Mouse (Mus musculus) embryonic facial prominence, embryonic 11.5 days (tissue): ENCODE data around the gene Cacng8. TPM values are rescaled to one million over a fixed set of nuclear protein-coding genes. Genes with fewer than 3 reads are reported as not detected.
A peak's percentile ranks its signal among the peaks of the same experiment; 100 is the strongest.

Experiments
- ATAC-seq: fragments of 200-750 bp; cut with Nextera tagmentation; replicated peaks from 2 replicates; pipeline ENCODE4 v1.8.0; 2017; ENCODE audit warnings: low read depth; ENCODE audit not compliant: insufficient number of reproducible peaks, low FRiP score, low TSS enrichment
- DNase-seq: peaks from one replicate; pipeline ENCODE4 v3.0.0-alpha.2; 2015; ENCODE audit warnings: low spot score
- H3K27ac ChIP-seq: fragments of 300-500 bp; sonication (generic); replicated peaks from 2 replicates; pipeline ENCODE4 v1.5.1; 2014; ENCODE audit warnings: mild to moderate bottlenecking, low read depth, low read length, control low read depth
- H3K27me3 ChIP-seq: fragments of 300-500 bp; sonication (generic); 2 replicates; pipeline ENCODE4 v1.6.1; 2014; ENCODE audit warnings: mild to moderate bottlenecking, low read length, moderate library complexity, mixed read lengths; ENCODE audit not compliant: control insufficient read depth, insufficient read depth
- H3K36me3 ChIP-seq: fragments of 300-500 bp; sonication (generic); replicated peaks from 2 replicates; pipeline ENCODE4 v1.6.1; 2014; ENCODE audit warnings: low read depth, mild to moderate bottlenecking, low read length, moderate library complexity, mixed read lengths; ENCODE audit not compliant: control insufficient read depth, insufficient read depth
- H3K4me1 ChIP-seq: fragments of 300-500 bp; sonication (generic); 2 replicates; pipeline ENCODE4 v1.6.1; 2014; ENCODE audit warnings: low read length, mixed read lengths; ENCODE audit not compliant: control insufficient read depth, insufficient read depth
- H3K4me2 ChIP-seq: fragments of 300-500 bp; sonication (generic); 2 replicates; pipeline ENCODE4 v1.6.1; 2014; ENCODE audit warnings: low read depth, mild to moderate bottlenecking, control low read depth, low read length, moderate library complexity
- H3K4me3 ChIP-seq: fragments of 300-500 bp; sonication (generic); 2 replicates; pipeline ENCODE4 v1.5.1; 2014; ENCODE audit warnings: low read depth, low read length, control low read depth
- H3K9ac ChIP-seq: fragments of 300-500 bp; sonication (generic); replicated peaks from 2 replicates; pipeline ENCODE4 v1.6.1; 2014; ENCODE audit warnings: mild to moderate bottlenecking, control low read depth, low read length
- H3K9me3 ChIP-seq: fragments of 300-500 bp; sonication (generic); replicated peaks from 2 replicates; pipeline ENCODE4 v1.6.1; 2016; ENCODE audit warnings: mild to moderate bottlenecking, low read length, inconsistent platforms, mixed read lengths; ENCODE audit not compliant: control insufficient read depth
- WGBS: fragments of 180-500 bp; shearing (Covaris S2); extraction: QIAGEN DNeasy Blood & Tissue Kit; methylation state at CpG from one replicate; pipeline ENCODE4 v1.1.7; 2014; 5-methylcytosine and 5-hydroxymethylcytosine counted together
- polyA plus RNA-seq: library from polyadenylated mRNA; unstranded; fragments of >200 nt; fragmentation: Nextera tagmentation; extraction: Ambion mirVana; gene quantifications from 2 replicates; pipeline ENCODE4 v1.2.1, GENCODE M21; 2014

The Cacng8 gene
- polyA plus RNA-seq, 1 experiment from 2014 or later: 4.7 TPM

GRCm38 (mm10) chr7:3422051-3422450 lies 31.6 kb downstream of the Cacng8 start:
- Histone ChIP-seq H3K36me3 (no peaks in the 10 kb centered on the region), H3K9ac (no peak overlapping the region), H3K27me3 (peaks cover 32% of the 10 kb centered on the region), H3K4me1 (no peaks in the 10 kb centered on the region), H3K9me3 (no peaks in the 10 kb centered on the region), H3K27ac (no peak overlapping the region), H3K4me3 (no peak overlapping the region), H3K4me2 (no peak overlapping the region)
- no peak for ATAC-seq
- WGBS: 43% methylated on average over 7 of the region's 7 CpGs
- DNase-seq: no peak

GRCm38 (mm10) chr7:3423430-3423829 lies 32.9 kb downstream of the Cacng8 start:
- 0 out of 2 replicates have a peak, but pooled peaks have one; percentile 30 for ATAC-seq
- Histone ChIP-seq H3K4me1 (no peaks in the 10 kb centered on the region), H3K27ac (no peak overlapping the region), H3K36me3 (no peaks in the 10 kb centered on the region), H3K9ac (no peak overlapping the region), H3K4me2 (peak overlapping the region; percentile 36), H3K4me3 (no peak overlapping the region), H3K9me3 (no peaks in the 10 kb centered on the region), H3K27me3 (peaks cover 31% of the 10 kb centered on the region)
- no peak for DNase-seq
- WGBS: 1% methylated on average over 30 of the region's 30 CpGs

GRCm38 (mm10) chr7:3423895-3424294 lies 33.4 kb downstream of the Cacng8 start, which contains the start of gene Cacng6:
Cacng6 (plus strand) TSS chr7:3424195.
- peak within 1 kb of the TSS; percentile 36 for H3K4me2 ChIP-seq
- H3K4me1 ChIP-seq: no peaks in the 10 kb centered on the region
- WGBS: 28% methylated on average over 4 of the region's 4 CpGs
- ATAC-seq: 0 out of 2 replicates have a peak, but pooled peaks have one; percentile 7
- no peak within 1 kb of the TSS for H3K27ac ChIP-seq
- peaks cover 31% of the 10 kb centered on the region for H3K27me3 ChIP-seq
- H3K9me3 ChIP-seq: no peaks in the 10 kb centered on the region
- DNase-seq: no peak
- H3K36me3 ChIP-seq: no peaks in the 10 kb centered on the region
- no peak within 1 kb of the TSS for H3K9ac ChIP-seq
- no peak within 1 kb of the TSS for H3K4me3 ChIP-seq

- Histone ChIP-seq H3K27me3 (peaks cover 31% of the 10 kb centered on the region), H3K4me2 (no peak overlapping the region), H3K9ac (no peak overlapping the region), H3K27ac (no peak overlapping the region), H3K9me3 (no peaks in the 10 kb centered on the region), H3K36me3 (no peaks in the 10 kb centered on the region), H3K4me3 (no peak overlapping the region), H3K4me1 (no peaks in the 10 kb centered on the region)
- ATAC-seq (no peak), DNase-seq (no peak)
- WGBS: 90% methylated on average over 5 of the region's 5 CpGs
These were observed 34.7 kb downstream of the Cacng8 start for GRCm38 (mm10) chr7:3425141-3425540.

GRCm38 (mm10) chr7:3430161-3430560 lies 39.7 kb downstream of the Cacng8 start:
- Histone ChIP-seq H3K27ac (no peak overlapping the region), H3K27me3 (peaks cover 1% of the 10 kb centered on the region; the same call in 1 of the 2 replicates), H3K9ac (no peak overlapping the region), H3K36me3 (no peaks in the 10 kb centered on the region), H3K4me2 (no peak overlapping the region), H3K4me3 (no peak overlapping the region), H3K4me1 (no peaks in the 10 kb centered on the region), H3K9me3 (no peaks in the 10 kb centered on the region)
- no peak for ATAC-seq
- 83% methylated on average over 6 of the region's 6 CpGs for WGBS
- DNase-seq: no peak

GRCm38 (mm10) chr7:3432066-3432465 lies 41.6 kb downstream of the Cacng8 start:
- DNase-seq (no peak), ATAC-seq (no peak)
- no peaks in the 10 kb centered on the region for H3K9me3 ChIP-seq
- H3K4me2 ChIP-seq: no peak overlapping the region
- H3K9ac ChIP-seq: no peak overlapping the region
- H3K27me3 ChIP-seq: no peaks in the 10 kb centered on the region
- H3K36me3 ChIP-seq: no peaks in the 10 kb centered on the region
- no peak overlapping the region for H3K4me3 ChIP-seq
- no peak overlapping the region for H3K27ac ChIP-seq
- no peaks in the 10 kb centered on the region for H3K4me1 ChIP-seq
- WGBS: 89% methylated on average over 1 of the region's 1 CpGs

GRCm38 (mm10) chr7:3437941-3438340 lies 47.5 kb downstream of the Cacng8 start:
- DNase-seq: no peak
- H3K4me1 ChIP-seq: no peaks in the 10 kb centered on the region
- WGBS: 70% methylated on average over 5 of the region's 5 CpGs
- H3K36me3 ChIP-seq: no peaks in the 10 kb centered on the region
- ATAC-seq: no peak
- H3K9me3 ChIP-seq: no peaks in the 10 kb centered on the region
- no peaks in the 10 kb centered on the region for H3K27me3 ChIP-seq
- H3K4me3 ChIP-seq: no peak overlapping the region
- H3K27ac ChIP-seq: no peak overlapping the region
- no peak overlapping the region for H3K4me2 ChIP-seq
- no peak overlapping the region for H3K9ac ChIP-seq

- Histone ChIP-seq H3K27ac (no peak overlapping the region), H3K36me3 (no peaks in the 10 kb centered on the region), H3K27me3 (no peaks in the 10 kb centered on the region), H3K4me3 (no peak overlapping the region), H3K9ac (no peak overlapping the region), H3K9me3 (no peaks in the 10 kb centered on the region), H3K4me1 (no peaks in the 10 kb centered on the region), H3K4me2 (no peak overlapping the region)
- no peak for ATAC-seq
- no peak for DNase-seq
- 87% methylated on average over 11 of the region's 11 CpGs for WGBS
These were observed 49.5 kb downstream of the Cacng8 start for GRCm38 (mm10) chr7:3439984-3440383.
